Mouse (Mus musculus) MEL (cell line): ENCODE results near the gene Adam33. TPM values are rescaled to one million over a fixed set of nuclear protein-coding genes. Genes with fewer than 3 reads are reported as not detected.

Experiments
- DNase-seq: peaks from one replicate; pipeline ENCODE4 v3.0.0; 2011; ENCODE audit warnings: low read depth, low spot score
- H3K27ac ChIP-seq: 2 replicates; pipeline ENCODE4 v1.5.1; 2012; ENCODE audit warnings: low read depth, mild to moderate bottlenecking, control low read depth, low read length, moderate library complexity; ENCODE audit not compliant: control insufficient read depth
- H3K27me3 ChIP-seq, 2 experiments: fragments of 150-350 bp in 1 of 2; sonication (generic) in 1 of 2; 2 replicates each; pipeline ENCODE4 v1.6.1; 2012; ENCODE audit warnings: low read length in 2 of 2, mild to moderate bottlenecking in 2 of 2, improper control_type of control experiment in 1 of 2, moderate library complexity in 1 of 2; ENCODE audit not compliant: insufficient read depth in 2 of 2, control insufficient read depth in 1 of 2
- H3K36me3 ChIP-seq, 2 experiments: 2 replicates each; pipeline ENCODE4 v1.6.1; 2012 to 2014; ENCODE audit warnings: low read length in 2 of 2, improper control_type of control experiment in 1 of 2, inconsistent platforms in 1 of 2, mild to moderate bottlenecking in 1 of 2; ENCODE audit not compliant: insufficient read depth in 2 of 2, control insufficient read depth in 1 of 2
- H3K4me1 ChIP-seq, 2 experiments: fragments of 150-350 bp in 1 of 2; sonication (generic) in 1 of 2; 2 replicates each; pipeline ENCODE4 v1.6.1; 2012; ENCODE audit warnings: low read length in 2 of 2, improper control_type of control experiment in 1 of 2, mild to moderate bottlenecking in 1 of 2; ENCODE audit not compliant: insufficient read depth in 2 of 2, control insufficient read depth in 1 of 2
- H3K4me3 ChIP-seq, 2 experiments: fragments of 150-350 bp in 1 of 2; sonication (generic) in 1 of 2; 2 replicates each; pipeline ENCODE4 v1.5.1; 2012; ENCODE audit warnings: low read depth in 2 of 2, low read length in 2 of 2, mild to moderate bottlenecking in 2 of 2, moderate library complexity in 2 of 2, control low read depth in 1 of 2, improper control_type of control experiment in 1 of 2; ENCODE audit not compliant: control insufficient read depth in 1 of 2, insufficient read depth in 1 of 2
- H3K79me2 ChIP-seq: 2 replicates; pipeline ENCODE4 v1.6.1; 2012; ENCODE audit warnings: mild to moderate bottlenecking, low read length, moderate library complexity; ENCODE audit not compliant: control insufficient read depth, poor library complexity, insufficient read depth
- H3K9ac ChIP-seq: 2 replicates; pipeline ENCODE4 v1.6.1; 2012; ENCODE audit warnings: low read depth, mild to moderate bottlenecking, control low read depth, low read length, moderate library complexity; ENCODE audit not compliant: control insufficient read depth, poor library complexity, severe bottlenecking
- H3K9me3 ChIP-seq: fragments of 150-350 bp; sonication (generic); replicated peaks from 2 replicates; pipeline ENCODE4 v1.6.1; 2012; ENCODE audit warnings: mild to moderate bottlenecking, low read length, improper control_type of control experiment, moderate library complexity; ENCODE audit not compliant: insufficient read depth
- CHD1 ChIP-seq: IDR thresholded peaks from 2 replicates; pipeline ENCODE4 v1.6.1; 2012; ENCODE audit warnings: low read depth, mild to moderate bottlenecking, inconsistent platforms, low read length, improper control_type of control experiment
- CTCF ChIP-seq, 3 experiments: IDR thresholded peaks in 2 of 3; conservative IDR thresholded peaks in 1 of 3; 2 replicates each; pipeline ENCODE4 v1.5.1; 2011 to 2012; ENCODE audit warnings: low read length in 3 of 3, low read depth in 2 of 3, mild to moderate bottlenecking in 2 of 3, improper control_type of control experiment in 1 of 3, inconsistent platforms in 1 of 3, mixed read lengths in 1 of 3, moderate library complexity in 1 of 3; ENCODE audit not compliant: control insufficient read depth in 1 of 3, insufficient read depth in 1 of 3, poor library complexity in 1 of 3, severe bottlenecking in 1 of 3
- E2F4 ChIP-seq: IDR thresholded peaks from 2 replicates; pipeline ENCODE4 v1.6.1; 2011; ENCODE audit warnings: low read depth, low read length, improper control_type of control experiment, borderline replicate concordance
- GABPA ChIP-seq: IDR thresholded peaks from 2 replicates; pipeline ENCODE4 v1.6.1; 2012; ENCODE audit warnings: low read depth, mild to moderate bottlenecking, inconsistent platforms, low read length, improper control_type of control experiment, moderate library complexity
- JUND ChIP-seq: IDR thresholded peaks from 2 replicates; pipeline ENCODE4 v1.6.1; 2011; ENCODE audit warnings: low read depth, mild to moderate bottlenecking, improper control_type of control experiment, low read length
- KAT2A ChIP-seq: conservative IDR thresholded peaks from 2 replicates; pipeline ENCODE4 v1.6.1; 2012; ENCODE audit warnings: low read depth, low read length, improper control_type of control experiment, inconsistent platforms
- MAX ChIP-seq: IDR thresholded peaks from 2 replicates; pipeline ENCODE4 v1.6.1; 2011; ENCODE audit warnings: low read length, improper control_type of control experiment
- MAZ ChIP-seq: IDR thresholded peaks from 2 replicates; pipeline ENCODE4 v1.6.1; 2012; ENCODE audit warnings: low read depth, mild to moderate bottlenecking, inconsistent platforms, low read length, improper control_type of control experiment
- NELFE ChIP-seq: IDR thresholded peaks from 2 replicates; pipeline ENCODE4 v1.6.1; 2011; ENCODE audit warnings: low read depth, low read length, improper control_type of control experiment
- NRF1 ChIP-seq: IDR thresholded peaks from 2 replicates; pipeline ENCODE4 v1.6.1; 2014; ENCODE audit warnings: low read depth, mild to moderate bottlenecking, inconsistent platforms, low read length, improper control_type of control experiment, moderate library complexity; ENCODE audit not compliant: poor library complexity, insufficient read depth, severe bottlenecking
- POLR2A ChIP-seq, 2 experiments: IDR thresholded peaks; 2 replicates each; pipeline ENCODE4 v1.6.1; 2011 to 2012; ENCODE audit warnings: low read length in 2 of 2, mild to moderate bottlenecking in 2 of 2, control low read depth in 1 of 2, improper control_type of control experiment in 1 of 2, low read depth in 1 of 2, moderate library complexity in 1 of 2; ENCODE audit not compliant: control insufficient read depth in 1 of 2, insufficient read depth in 1 of 2, poor library complexity in 1 of 2
- POLR2AphosphoS5 ChIP-seq: IDR thresholded peaks from 2 replicates; pipeline ENCODE4 v1.6.1; 2012; ENCODE audit warnings: low read depth, borderline replicate concordance, mild to moderate bottlenecking, inconsistent platforms, low read length, moderate library complexity, mixed read lengths
- RAD21 ChIP-seq: IDR thresholded peaks from 2 replicates; pipeline ENCODE4 v1.6.1; 2011; ENCODE audit warnings: mild to moderate bottlenecking, low read depth, low read length, improper control_type of control experiment
- RCOR1 ChIP-seq: IDR thresholded peaks from 2 replicates; pipeline ENCODE4 v1.6.1; 2012; ENCODE audit warnings: low read depth, mild to moderate bottlenecking, inconsistent platforms, low read length, improper control_type of control experiment
- SIN3A ChIP-seq: IDR thresholded peaks from 2 replicates; pipeline ENCODE4 v1.6.1; 2012; ENCODE audit warnings: low read length, improper control_type of control experiment, inconsistent platforms
- SMC3 ChIP-seq: IDR thresholded peaks from 2 replicates; pipeline ENCODE4 v1.6.1; 2011; ENCODE audit warnings: low read depth, low read length, improper control_type of control experiment
- UBTF ChIP-seq: IDR thresholded peaks from 2 replicates; pipeline ENCODE4 v1.6.1; 2012; ENCODE audit warnings: low read depth, mild to moderate bottlenecking, inconsistent platforms, low read length, improper control_type of control experiment, moderate library complexity, borderline replicate concordance; ENCODE audit not compliant: insufficient read depth
- USF1 ChIP-seq: IDR thresholded peaks from 2 replicates; pipeline ENCODE4 v1.6.1; 2014; ENCODE audit warnings: low read depth, mild to moderate bottlenecking, inconsistent platforms, low read length, improper control_type of control experiment, moderate library complexity
- ZC3H11A ChIP-seq: IDR thresholded peaks from 2 replicates; pipeline ENCODE4 v1.6.1; 2012; ENCODE audit warnings: low read depth, mild to moderate bottlenecking, inconsistent platforms, low read length, improper control_type of control experiment
- ZKSCAN1 ChIP-seq: IDR thresholded peaks from 2 replicates; pipeline ENCODE4 v1.6.1; 2012; ENCODE audit warnings: low read depth, mild to moderate bottlenecking, inconsistent platforms, low read length, improper control_type of control experiment, moderate library complexity
- ZMIZ1 ChIP-seq: IDR thresholded peaks from 2 replicates; pipeline ENCODE4 v1.6.1; 2012; ENCODE audit warnings: low read depth, mild to moderate bottlenecking, inconsistent platforms, low read length, improper control_type of control experiment, moderate library complexity
- ZNF384 ChIP-seq: IDR thresholded peaks from 2 replicates; pipeline ENCODE4 v1.6.1; 2012; ENCODE audit warnings: low read depth, mild to moderate bottlenecking, inconsistent platforms, low read length, improper control_type of control experiment
- polyA plus RNA-seq, 2 experiments: library from polyadenylated mRNA; stranded (reverse) in 1 of 2; unstranded in 1 of 2; fragments of >175 nt in 1 of 2; fragments of >200 nt in 1 of 2; gene quantifications; 2 replicates each; pipeline versions ENCODE4 v1.2.1 to v1.2.4; 2012; ENCODE audit warnings: low replicate concordance in 2 of 2, low read depth in 1 of 2; ENCODE audit not compliant: insufficient read length in 2 of 2, insufficient read depth in 1 of 2, missing spikeins in 1 of 2
- total RNA-seq: library from RNA; depleted of rRNA; stranded (reverse); fragments of 300-350 nt; gene quantifications from 2 replicates; pipeline ENCODE4 v1.2.3, GENCODE M21; 2012

The Adam33 gene
- total and polyA plus RNA-seq, 3 experiments: 0.12 to 0.28 TPM; not detected in 1

DNA sequence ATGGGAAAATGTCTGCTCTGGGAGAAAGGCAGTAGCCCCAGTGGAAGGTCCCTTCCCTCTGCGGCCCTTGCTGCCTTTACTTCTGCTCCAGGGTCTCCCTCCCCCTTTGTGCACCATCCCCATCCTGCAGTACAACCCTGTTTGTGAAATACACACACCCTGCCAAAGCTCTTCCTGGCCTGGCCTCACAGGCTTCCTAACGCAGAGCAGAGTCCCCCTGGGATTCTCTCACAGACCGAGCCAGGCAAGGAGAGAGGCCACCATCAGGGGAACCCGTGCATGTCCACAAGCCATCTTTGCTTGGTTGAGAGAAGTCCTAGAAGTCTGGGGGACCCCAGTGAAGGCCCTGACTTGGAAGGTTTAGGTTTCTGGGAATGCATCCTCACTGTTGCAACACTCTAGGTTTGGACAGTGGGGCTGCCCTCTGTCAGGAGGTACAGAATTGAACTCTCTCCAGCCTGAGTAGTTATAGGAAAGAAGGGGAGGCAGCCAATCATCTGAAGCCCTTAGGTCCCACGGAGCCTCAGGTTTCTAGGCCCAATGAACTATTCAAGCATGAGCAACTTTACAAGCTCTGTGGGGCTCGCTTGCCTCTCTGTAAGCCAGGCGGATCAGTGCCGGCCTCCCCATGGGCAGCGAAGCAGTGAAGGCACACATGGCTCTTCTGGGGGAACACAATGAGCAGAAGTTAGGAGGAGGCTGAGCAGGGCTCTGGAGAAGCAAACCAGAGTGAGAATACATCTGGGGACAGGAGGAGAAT, 3.7 kb downstream of the Adam33 start:
- H3K4me3 ChIP-seq: no peak overlapping the region
- H3K27me3 ChIP-seq: peaks cover 0 to 3% of the 10 kb centered on the region in 2 experiments; a peak in 2 of 4 replicates
- no peaks in the 10 kb centered on the region for H3K79me2 ChIP-seq
- H3K36me3 ChIP-seq: no peaks in the 10 kb centered on the region
- no peak overlapping the region for H3K27ac ChIP-seq
- H3K9me3 ChIP-seq: no peaks in the 10 kb centered on the region
- H3K9ac ChIP-seq: no peak overlapping the region
- peaks cover 0 to 2% of the 10 kb centered on the region in 2 experiments; a peak in 1 of 4 replicates for H3K4me1 ChIP-seq
- TF ChIP-seq ZNF384 (no peak), MAX (no peak), SIN3A (no peak), JUND (no peak), USF1 (no peak), E2F4 (no peak), SMC3 (no peak)
- no peak for DNase-seq

DNA sequence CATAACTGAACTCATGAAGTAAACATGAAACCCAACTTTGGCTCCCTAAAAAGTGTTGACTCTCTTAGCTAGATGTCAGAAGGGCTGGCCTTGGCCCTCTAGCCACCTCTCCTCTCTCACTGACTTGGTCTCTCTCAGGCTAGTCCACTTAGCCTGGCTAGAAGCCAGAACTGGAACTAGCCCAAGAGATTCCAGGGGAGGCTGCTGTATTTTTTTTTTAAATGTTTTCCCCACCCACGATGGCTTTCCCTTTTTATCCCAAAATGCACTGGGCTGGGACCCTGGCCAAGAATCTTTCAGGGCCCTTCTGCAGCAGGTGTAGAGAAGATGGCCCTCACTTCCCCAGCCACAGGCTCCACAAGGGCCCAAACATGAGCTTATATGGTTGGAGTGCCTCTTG, 4.2 kb downstream of the Adam33 start:
- DNase-seq: no peak
- Histone ChIP-seq H3K9ac (no peak overlapping the region), H3K9me3 (no peaks in the 10 kb centered on the region), H3K79me2 (no peaks in the 10 kb centered on the region), H3K27me3 (peaks cover 0 to 3% of the 10 kb centered on the region in 2 experiments; a peak in 2 of 4 replicates), H3K4me1 (peaks cover 0 to 4% of the 10 kb centered on the region in 2 experiments; a peak in 1 of 4 replicates), H3K27ac (no peak overlapping the region), H3K36me3 (no peaks in the 10 kb centered on the region), H3K4me3 (no peak overlapping the region)
- TF ChIP-seq ZNF384 (no peak), POLR2AphosphoS5 (no peak), SIN3A (no peak), ZMIZ1 (no peak), MAZ (no peak), ZC3H11A (no peak), GABPA (no peak), UBTF (no peak), CHD1 (no peak), KAT2A (no peak), USF1 (no peak), NRF1 (no peak), RCOR1 (no peak), RAD21 (no peak), E2F4 (no peak), CTCF (IDR thresholded peaks at IDR 0.05 in 2 of 3, conservative IDR thresholded peaks at IDR 0.05 in 1 of 3; ENCODE audit: control insufficient read depth in 1 of 3, insufficient read depth in 1 of 3, low read depth in 2 of 3, low read length in 3 of 3, poor library complexity in 1 of 3, severe bottlenecking in 1 of 3) (no peak), ZKSCAN1 (no peak), POLR2A (IDR thresholded peaks at IDR 0.05; ENCODE audit: control insufficient read depth in 1 of 2, insufficient read depth in 1 of 2, low read depth in 1 of 2, low read length in 2 of 2, poor library complexity in 1 of 2) (no peak), NELFE (no peak)
